Mouse (Mus musculus) lung, embryonic 15.5 days (tissue): ENCODE results near the gene Actl11. TPM values are rescaled to one million over a fixed set of nuclear protein-coding genes. Genes with fewer than 3 reads are reported as not detected.

ENCODE experiments used
- ATAC-seq: fragments of 200-750 bp; cut with Nextera tagmentation; 2 replicates; pipeline ENCODE4 v1.8.0; 2017; ENCODE audit warnings: moderate number of reproducible peaks, borderline replicate concordance; ENCODE audit not compliant: low FRiP score, low TSS enrichment; ENCODE audit errors: extremely low read depth
- H3K27ac ChIP-seq: fragments of 300-500 bp; sonication (generic); 2 replicates; pipeline ENCODE4 v1.5.1; 2015; ENCODE audit warnings: moderate library complexity, mild to moderate bottlenecking, inconsistent platforms
- H3K27me3 ChIP-seq: fragments of 300-500 bp; sonication (generic); 2 replicates; pipeline ENCODE4 v1.6.1; 2015; ENCODE audit warnings: inconsistent platforms
- H3K36me3 ChIP-seq: fragments of 300-500 bp; sonication (generic); 2 replicates; pipeline ENCODE4 v1.6.1; 2015; ENCODE audit warnings: inconsistent platforms
- H3K4me1 ChIP-seq: fragments of 300-500 bp; sonication (generic); 2 replicates; pipeline ENCODE4 v1.6.1; 2015; ENCODE audit warnings: inconsistent platforms
- H3K4me2 ChIP-seq: fragments of 300-500 bp; sonication (generic); 2 replicates; pipeline ENCODE4 v1.6.1; 2015; ENCODE audit warnings: inconsistent platforms, mild to moderate bottlenecking, moderate library complexity
- H3K4me3 ChIP-seq: fragments of 300-500 bp; sonication (generic); 2 replicates; pipeline ENCODE4 v1.5.1; 2015; ENCODE audit warnings: mild to moderate bottlenecking, inconsistent platforms
- H3K9ac ChIP-seq: fragments of 300-500 bp; sonication (generic); 2 replicates; pipeline ENCODE4 v1.6.1; 2015; ENCODE audit warnings: inconsistent platforms
- H3K9me3 ChIP-seq: fragments of 300-500 bp; sonication (generic); 2 replicates; pipeline ENCODE4 v1.6.1; 2016; ENCODE audit warnings: inconsistent platforms
- WGBS: fragments of 180-500 bp; shearing (Covaris S2); methylation state at CpG from one replicate; pipeline ENCODE4 v1.1.7; 2015; 5-methylcytosine and 5-hydroxymethylcytosine counted together
- polyA plus RNA-seq: library from polyadenylated mRNA; unstranded; fragments of >200 nt; fragmentation: Nextera tagmentation; extraction: Ambion mirVana; gene quantifications from 2 replicates; pipeline ENCODE4 v1.2.1, GENCODE M21; 2015

Gene Actl11
- polyA plus RNA-seq, 1 experiment from 2014 or later, result not detected

GRCm38 (mm10) chr9:107923956-107924355 is 4.3 kb upstream of the Actl11 start:
- H3K9me3 ChIP-seq, result no peaks in the 10 kb centered on the region
- H3K27ac ChIP-seq, result 0 out of 2 replicates have a peak overlapping the region, but pooled peaks have one; percentile 5
- no peak overlapping the region for H3K4me3 ChIP-seq
- no peak overlapping the region for H3K4me2 ChIP-seq
- H3K4me1 ChIP-seq, result peaks cover 32% of the 10 kb centered on the region
- no peak overlapping the region for H3K9ac ChIP-seq
- ATAC-seq, result no peak
- H3K36me3 ChIP-seq, result no peaks in the 10 kb centered on the region
- 23% methylated on average over 6 of the region's 6 CpGs for WGBS
- H3K27me3 ChIP-seq, result no peaks in the 10 kb centered on the region

- Histone ChIP-seq H3K36me3 (no peaks in the 10 kb centered on the region), H3K4me1 (peaks cover 32% of the 10 kb centered on the region), H3K9ac (no peak overlapping the region), H3K4me3 (no peak overlapping the region), H3K27ac (no peak overlapping the region), H3K9me3 (no peaks in the 10 kb centered on the region), H3K4me2 (no peak overlapping the region), H3K27me3 (no peaks in the 10 kb centered on the region)
- no peak for ATAC-seq
- 21% methylated on average over 3 of the region's 3 CpGs for WGBS
Observed at GRCm38 (mm10) chr9:107925251-107925650, 3.0 kb upstream of the Actl11 start.

- peaks cover 32% of the 10 kb centered on the region for H3K4me1 ChIP-seq
- H3K4me3 ChIP-seq, result no peak overlapping the region
- H3K9ac ChIP-seq, result no peak overlapping the region
- no peak for ATAC-seq
- peak overlapping the region; percentile 83 for H3K27ac ChIP-seq
- no peak overlapping the region for H3K4me2 ChIP-seq
- 31% methylated on average over 9 of the region's 9 CpGs for whole genome bisulfite sequencing
- H3K36me3 ChIP-seq, result no peaks in the 10 kb centered on the region
- H3K27me3 ChIP-seq, result no peaks in the 10 kb centered on the region
- H3K9me3 ChIP-seq, result no peaks in the 10 kb centered on the region
Observed at GRCm38 (mm10) chr9:107926920-107927420, 1.3 kb upstream of the Actl11 start.

- Histone ChIP-seq H3K36me3 (no peaks in the 10 kb centered on the region), H3K4me2 (no peak overlapping the region), H3K4me3 (no peak overlapping the region), H3K9ac (no peak overlapping the region), H3K9me3 (no peaks in the 10 kb centered on the region), H3K27ac (peak overlapping the region; percentile 83), H3K4me1 (peaks cover 32% of the 10 kb centered on the region), H3K27me3 (no peaks in the 10 kb centered on the region)
- peak; percentile 83 for ATAC-seq
- WGBS, result 39% methylated on average over 5 of the region's 5 CpGs
Observed at GRCm38 (mm10) chr9:107927749-107928148, 520 bp upstream of the Actl11 start.

- peaks cover 30% of the 10 kb centered on the region for H3K27me3 ChIP-seq
- no peaks in the 10 kb centered on the region for H3K9me3 ChIP-seq
Observed at GRCm38 (mm10) chr9:107932221-107932620, 4.0 kb downstream of the Actl11 start.

GRCm38 (mm10) chr9:107934146-107934545 is 5.9 kb downstream of the Actl11 start:
- no peak overlapping the region for H3K9ac ChIP-seq
- ATAC-seq, result no peak
- H3K36me3 ChIP-seq, result no peaks in the 10 kb centered on the region
- H3K4me2 ChIP-seq, result no peak overlapping the region
- 81% methylated on average over 11 of the region's 11 CpGs for WGBS
- H3K27me3 ChIP-seq, result peaks cover 32% of the 10 kb centered on the region
- H3K9me3 ChIP-seq, result no peaks in the 10 kb centered on the region
- H3K4me3 ChIP-seq, result no peak overlapping the region
- H3K27ac ChIP-seq, result no peak overlapping the region
- peaks cover 15% of the 10 kb centered on the region for H3K4me1 ChIP-seq

More at GRCm38 (mm10) chr9:107932221-107932620, 4.0 kb downstream of the Actl11 start:
- H3K4me1 ChIP-seq, result peaks cover 28% of the 10 kb centered on the region
- H3K4me2 ChIP-seq, result no peak overlapping the region
- 76% methylated on average over 4 of the region's 4 CpGs for WGBS
- no peak for ATAC-seq
- no peak overlapping the region for H3K4me3 ChIP-seq
- no peaks in the 10 kb centered on the region for H3K36me3 ChIP-seq
- H3K9ac ChIP-seq, result no peak overlapping the region
- no peak overlapping the region for H3K27ac ChIP-seq

- no peak within 1 kb of the TSS for H3K27ac ChIP-seq
- H3K9me3 ChIP-seq, result no peaks in the 10 kb centered on the region
- peak within 1 kb of the TSS; percentile 96 for H3K4me2 ChIP-seq
- peak within 1 kb of the TSS; percentile 42 for H3K4me3 ChIP-seq
- ATAC-seq, result no peak
- H3K9ac ChIP-seq, result peak within 1 kb of the TSS; percentile 49
- 11% methylated on average over 3 of the region's 3 CpGs for WGBS
- H3K27me3 ChIP-seq, result peaks cover 32% of the 10 kb centered on the region
- H3K36me3 ChIP-seq, result no peaks in the 10 kb centered on the region
- H3K4me1 ChIP-seq, result peaks cover 15% of the 10 kb centered on the region
Observed at GRCm38 (mm10) chr9:107935374-107935773, 7.1 kb downstream of the Actl11 start, which contains the start of gene Camkv. Camkv (plus strand) TSS chr9:107935674.

GRCm38 (mm10) chr9:107935790-107936214 is 7.5 kb downstream of the Actl11 start:
- Histone ChIP-seq H3K4me2 (peak overlapping the region; percentile 96), H3K27ac (no peak overlapping the region), H3K9ac (peak overlapping the region; percentile 49), H3K9me3 (no peaks in the 10 kb centered on the region), H3K27me3 (peaks cover 32% of the 10 kb centered on the region), H3K4me1 (peaks cover 15% of the 10 kb centered on the region), H3K36me3 (no peaks in the 10 kb centered on the region), H3K4me3 (peak overlapping the region; percentile 42)
- 2% methylated on average over 39 of the region's 41 CpGs for WGBS
- peak; percentile 37; the same call in 1 of the 2 replicates for ATAC-seq

- peak; percentile 23; the same call in 1 of the 2 replicates for ATAC-seq
- Histone ChIP-seq H3K4me3 (peak overlapping the region; percentile 42), H3K4me2 (peak overlapping the region; percentile 96), H3K9ac (peak overlapping the region; percentile 49), H3K4me1 (peaks cover 15% of the 10 kb centered on the region), H3K27ac (no peak overlapping the region), H3K9me3 (no peaks in the 10 kb centered on the region), H3K27me3 (peaks cover 32% of the 10 kb centered on the region), H3K36me3 (no peaks in the 10 kb centered on the region)
- WGBS, result 2% methylated on average over 28 of the region's 29 CpGs
Observed at GRCm38 (mm10) chr9:107936215-107936822, 8.1 kb downstream of the Actl11 start.

- H3K27ac ChIP-seq, result no peak overlapping the region
- no peak overlapping the region; the same call in 1 of the 2 replicates for H3K4me3 ChIP-seq
- peak overlapping the region; percentile 96 for H3K4me2 ChIP-seq
- H3K36me3 ChIP-seq, result no peaks in the 10 kb centered on the region
- H3K9ac ChIP-seq, result no peak overlapping the region
- no peak for ATAC-seq
- peaks cover 15% of the 10 kb centered on the region for H3K4me1 ChIP-seq
- H3K9me3 ChIP-seq, result no peaks in the 10 kb centered on the region
- peaks cover 32% of the 10 kb centered on the region for H3K27me3 ChIP-seq
- WGBS, result 17% methylated on average over 3 of the region's 3 CpGs
Observed at GRCm38 (mm10) chr9:107936831-107937230, 8.6 kb downstream of the Actl11 start.

GRCm38 (mm10) chr9:107947241-107948194 is 19.2 kb downstream of the Actl11 start:
- Histone ChIP-seq H3K4me1 (peaks cover 18% of the 10 kb centered on the region), H3K4me2 (no peak overlapping the region), H3K27ac (no peak overlapping the region), H3K4me3 (no peak overlapping the region), H3K9me3 (no peaks in the 10 kb centered on the region), H3K27me3 (no peaks in the 10 kb centered on the region), H3K36me3 (no peaks in the 10 kb centered on the region), H3K9ac (no peak overlapping the region)
- WGBS, result 76% methylated on average over 31 of the region's 31 CpGs
- ATAC-seq, result no peak
